Mouse (Mus musculus): ENCODE measurements around the gene Zic2.

The Zic2 gene

DNA sequence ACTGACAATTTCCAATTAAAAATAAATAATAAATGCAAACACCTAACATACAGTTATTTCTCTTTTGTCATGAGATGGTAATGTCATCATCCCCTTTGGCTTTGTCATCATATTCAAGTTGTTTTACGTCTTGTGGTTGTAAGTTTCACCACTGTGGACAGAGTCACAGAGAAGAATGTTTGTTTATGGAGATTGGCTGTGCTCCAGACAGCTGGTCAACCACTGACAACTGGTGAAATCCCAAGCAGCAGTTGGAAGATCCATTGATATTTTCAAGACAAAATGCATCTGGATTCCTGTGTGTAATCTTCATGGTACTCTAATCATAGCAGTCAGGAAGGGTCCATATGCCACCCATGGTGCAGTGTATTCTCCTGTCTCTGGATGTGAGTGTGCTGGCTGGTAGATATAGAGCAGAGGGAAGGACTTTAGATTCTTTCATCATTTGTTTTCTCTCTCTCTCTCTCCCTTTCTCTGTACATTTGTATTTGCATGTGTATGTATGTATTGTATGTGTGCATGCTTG lies 38.3 kb downstream of the Zic2 start:
- no peak for DNase-seq

- no peak for DNase-seq
Observed at GRCm38 (mm10) chr14:122528475-122528874, 53.2 kb downstream of the Zic2 start.

Measured in cerebellum, adult 9-10 months (tissue).